Mouse (Mus musculus) kidney, adult 2 months (tissue): ENCODE data around the gene Ces2b. TPM values are rescaled to one million over a fixed set of nuclear protein-coding genes. Genes with fewer than 3 reads are reported as not detected.

Experiments used
- polyA plus RNA-seq: library from polyadenylated mRNA; depleted of rRNA; stranded (reverse); fragments of >200 nt; gene quantifications from 2 replicates; pipeline ENCODE4 v1.2.3, GENCODE M21; 2012; rRNA removed

The Ces2b gene
- polyA plus RNA-seq, 1 experiment, result 5.4 TPM

Other genes with a start within 250 kb of the Ces2b start
- 25.7 and 29.2 TPM in 2 replicates for gene Pdp2, start 240.1 kb upstream of the Ces2b start, polyA plus RNA-seq
- gene Cdh16, start 207.2 kb upstream of the Ces2b start, polyA plus RNA-seq, result 1,103 and 1,106 TPM in 2 replicates
- gene Rrad, start 200.2 kb upstream of the Ces2b start, polyA plus RNA-seq, result 5.0 and 5.8 TPM in 2 replicates
- 46.5 and 57.7 TPM in 2 replicates for gene Ciao2b, start 189.6 kb upstream of the Ces2b start, polyA plus RNA-seq
- 0.05 TPM in 1 of 2 replicates, not detected in the other for gene Ces2a, start 97.6 kb upstream of the Ces2b start, polyA plus RNA-seq
- 83.0 and 92.6 TPM in 2 replicates for gene Ces2c, start 15.5 kb downstream of the Ces2b start, polyA plus RNA-seq
- gene Ces2e, start 94.7 kb downstream of the Ces2b start, polyA plus RNA-seq, result 19.7 and 20.3 TPM in 2 replicates
- 0.08 and 0.10 TPM in 2 replicates for gene Ces2f, start 115.8 kb downstream of the Ces2b start, polyA plus RNA-seq
- gene Ces2g, start 130.1 kb downstream of the Ces2b start, polyA plus RNA-seq, result 9.3 and 11.9 TPM in 2 replicates
- 0.48 and 0.53 TPM in 2 replicates for gene Ces2h, start 169.3 kb downstream of the Ces2b start, polyA plus RNA-seq
- gene Ces3a, start 217.0 kb downstream of the Ces2b start, polyA plus RNA-seq, result 0.09 and 0.14 TPM in 2 replicates